Mouse (Mus musculus): ENCODE data around the gene Htr6.

Htr6 gene

GRCm38 (mm10) chr4:139048518-139048917 lies 26.9 kb downstream of the Htr6 start:
- no peak for DNase-seq (ENCODE audit: low read depth, low spot score)

- DNase-seq (ENCODE audit: low read depth, low spot score): no peak
Measured at GRCm38 (mm10) chr4:139046354-139046753, 29.0 kb downstream of the Htr6 start.

GRCm38 (mm10) chr4:139044566-139044965 lies 30.8 kb downstream of the Htr6 start:
- peak; percentile 54 for DNase-seq (ENCODE audit: low read depth, low spot score)

DNA sequence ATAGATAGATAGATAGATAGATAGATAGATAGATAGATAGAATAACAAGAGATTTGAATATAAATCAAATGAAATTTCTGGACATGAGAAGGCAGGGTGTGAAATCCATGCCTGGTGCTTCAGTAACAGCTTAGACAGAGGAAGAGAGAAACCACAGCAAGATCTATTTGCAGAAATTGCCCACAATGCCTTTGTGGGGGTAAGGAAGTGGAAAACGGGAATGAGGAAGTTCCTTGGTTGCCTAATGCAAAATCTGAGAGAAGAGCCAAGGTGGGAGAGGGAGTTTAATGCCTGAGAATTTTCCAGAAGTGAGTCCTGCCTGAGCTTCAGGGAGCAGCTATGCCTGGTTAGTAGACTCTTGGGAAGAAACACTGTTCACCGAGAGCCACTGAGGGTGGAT lies 31.8 kb downstream of the Htr6 start:
- no peak for DNase-seq (ENCODE audit: low read depth, low spot score)

GRCm38 (mm10) chr4:139042611-139043010 lies 32.8 kb downstream of the Htr6 start:
- DNase-seq (ENCODE audit: low read depth, low spot score): no peak

DNA sequence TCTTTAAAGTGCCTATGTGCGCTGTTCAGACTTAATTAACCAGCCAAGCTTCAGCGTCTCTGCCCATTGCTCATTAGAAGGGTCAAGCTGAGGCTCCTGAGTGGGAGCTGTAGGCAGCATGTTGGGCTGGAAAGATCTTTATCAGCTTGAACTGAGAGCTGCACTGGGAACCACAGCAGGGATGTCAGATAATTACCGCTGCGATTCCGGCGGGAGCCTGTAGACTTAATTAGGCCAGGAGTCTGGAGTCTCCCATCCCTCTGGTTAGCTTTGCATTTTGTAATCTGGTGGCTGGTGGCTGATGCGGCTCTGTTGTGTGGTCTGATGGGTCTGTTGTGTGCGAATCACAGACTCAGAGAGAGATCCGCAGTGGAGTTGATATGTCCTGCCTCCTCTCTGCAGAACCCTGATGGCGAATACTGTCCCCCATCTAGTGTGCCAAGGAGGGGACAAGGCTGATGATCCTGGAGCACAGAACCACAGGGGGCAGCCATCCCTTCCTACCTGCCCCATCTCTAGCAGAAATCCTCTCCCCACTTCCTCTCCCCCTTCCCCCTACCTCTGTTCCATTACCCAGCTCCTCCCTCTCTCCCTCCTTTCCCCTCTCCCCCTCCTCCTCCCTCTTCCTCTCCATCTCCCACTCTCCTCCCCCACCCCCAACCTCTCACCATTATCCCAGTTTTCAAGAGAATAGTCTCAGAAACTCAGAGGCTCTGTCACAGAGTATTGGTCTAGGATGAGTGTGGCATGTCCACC lies 35.1 kb downstream of the Htr6 start:
- DNase-seq (ENCODE audit: low read depth, low spot score): no peak

GRCm38 (mm10) chr4:139037795-139038607 lies 37.4 kb downstream of the Htr6 start:
- DNase-seq (ENCODE audit: low read depth, low spot score): no peak

GRCm38 (mm10) chr4:139035799-139036198 lies 39.6 kb downstream of the Htr6 start:
- no peak for DNase-seq (ENCODE audit: low read depth, low spot score)

- DNase-seq (ENCODE audit: low read depth, low spot score): no peak
Measured at GRCm38 (mm10) chr4:139034942-139035341, 40.4 kb downstream of the Htr6 start.

DNA sequence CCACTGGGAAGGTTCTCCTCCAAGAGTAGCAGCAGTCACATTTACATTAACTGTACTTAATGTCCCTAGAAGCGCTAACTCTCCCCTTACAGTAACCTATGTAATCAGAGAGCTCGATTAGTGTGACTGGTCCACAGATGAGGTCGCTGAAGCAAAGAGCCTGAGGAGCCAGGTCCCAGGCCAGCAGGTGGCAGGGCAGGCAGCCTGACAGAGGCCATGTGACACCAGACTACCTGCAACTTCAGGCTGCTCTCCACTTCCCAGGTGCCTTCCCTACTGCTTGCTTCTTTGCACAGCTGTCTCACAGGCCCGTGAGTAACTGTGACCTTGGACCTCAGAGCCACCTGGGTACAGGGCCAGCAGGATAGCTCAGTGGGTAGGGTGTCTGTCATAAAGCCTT lies 40.8 kb downstream of the Htr6 start:
- no peak for DNase-seq (ENCODE audit: low read depth, low spot score)

DNA sequence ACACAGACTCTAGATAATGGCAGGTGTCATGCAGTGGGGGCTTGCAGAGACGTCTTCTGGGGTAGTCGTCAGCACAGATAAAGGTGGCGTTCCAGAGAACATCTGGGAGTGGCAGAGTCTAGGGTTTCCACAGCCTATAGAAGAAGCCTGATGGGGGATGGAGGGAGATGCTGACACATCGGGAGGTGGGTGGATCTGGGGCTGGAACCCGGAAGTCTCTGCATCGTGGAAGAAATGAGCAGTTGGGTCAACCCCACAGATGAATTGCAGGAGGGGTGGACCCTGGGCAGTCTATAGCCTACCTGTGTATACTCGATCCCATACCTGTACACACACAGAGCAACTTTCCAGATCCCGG lies 41.4 kb downstream of the Htr6 start:
- no peak for DNase-seq (ENCODE audit: low read depth, low spot score)

DNA sequence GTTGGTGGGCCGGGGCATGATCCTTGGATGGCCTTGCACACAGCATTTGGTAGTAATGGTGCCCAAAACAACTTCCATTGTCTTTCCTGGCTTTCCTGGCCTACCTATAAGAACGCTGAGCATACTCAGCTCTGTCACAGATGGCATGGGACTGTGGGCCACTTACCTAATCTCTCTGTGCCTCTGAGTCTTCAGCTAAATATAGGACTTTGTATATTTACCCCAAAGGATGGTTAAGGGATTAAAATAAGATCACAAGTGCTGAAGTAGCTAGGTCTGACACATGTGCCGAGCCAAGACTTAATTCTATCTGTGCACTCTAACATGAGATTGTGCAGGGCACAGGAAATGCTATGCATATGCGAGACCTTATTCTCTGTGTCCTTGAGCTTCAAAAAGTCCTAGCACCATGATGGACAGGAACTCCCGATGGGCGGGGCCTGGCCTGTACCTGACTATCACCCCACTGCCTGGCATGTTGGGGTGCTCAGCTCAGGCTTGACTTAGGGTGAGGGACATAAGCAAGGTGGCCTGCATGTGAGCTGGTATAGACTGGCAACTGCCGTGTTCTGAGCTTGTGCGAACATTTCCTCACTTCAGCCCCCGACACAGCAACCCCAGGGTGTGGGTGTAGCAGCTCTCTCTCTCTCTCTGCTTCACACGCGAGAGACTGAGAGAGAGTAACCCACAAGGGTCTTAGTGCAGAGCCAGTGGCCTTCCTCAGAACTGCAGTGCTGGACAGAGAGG lies 41.9 kb downstream of the Htr6 start:
- no peak for DNase-seq (ENCODE audit: low read depth, low spot score)

DNA sequence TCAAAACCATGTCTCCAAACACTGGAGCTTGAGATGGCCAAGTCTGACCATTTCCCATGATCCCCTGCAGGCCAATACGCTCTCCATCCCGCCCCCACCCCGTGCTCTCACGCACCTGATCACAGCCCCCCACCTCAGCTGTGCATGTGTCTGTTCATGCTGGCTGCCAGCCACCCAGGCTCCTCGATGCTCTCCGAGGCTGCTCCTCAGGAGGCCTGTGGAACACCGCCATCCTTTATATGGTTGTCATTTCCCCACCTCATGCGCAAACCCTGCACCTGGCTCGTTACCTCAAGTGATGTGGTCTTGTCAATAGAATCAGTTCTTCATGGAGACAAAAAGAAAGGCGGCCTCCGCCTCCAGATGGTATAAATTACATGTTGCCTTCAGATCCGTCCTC lies 42.8 kb downstream of the Htr6 start:
- DNase-seq (ENCODE audit: low read depth, low spot score): no peak

- no peak for DNase-seq (ENCODE audit: low read depth, low spot score)
Measured at GRCm38 (mm10) chr4:139030675-139031074, 44.7 kb downstream of the Htr6 start.

DNA sequence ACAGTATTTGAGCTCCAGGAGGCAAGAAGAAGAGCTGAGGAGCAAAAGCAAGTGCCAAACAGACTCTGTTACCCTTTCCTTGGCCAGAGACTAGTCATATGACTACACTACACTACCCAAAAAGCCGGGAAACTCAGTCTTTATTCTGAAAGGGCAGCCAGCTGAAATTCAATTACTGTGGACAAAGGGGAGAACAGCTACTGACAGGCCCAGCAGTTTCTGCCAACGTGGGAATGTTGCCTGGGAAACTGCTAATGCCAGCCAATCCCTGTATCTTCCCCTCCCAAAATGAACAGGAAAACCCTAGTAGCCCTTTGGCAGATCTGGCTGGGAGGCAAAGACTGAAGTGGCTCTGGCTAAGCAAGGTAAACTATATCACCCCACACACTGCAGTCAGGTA lies 51.0 kb downstream of the Htr6 start:
- no peak for DNase-seq (ENCODE audit: low read depth, low spot score)

DNA sequence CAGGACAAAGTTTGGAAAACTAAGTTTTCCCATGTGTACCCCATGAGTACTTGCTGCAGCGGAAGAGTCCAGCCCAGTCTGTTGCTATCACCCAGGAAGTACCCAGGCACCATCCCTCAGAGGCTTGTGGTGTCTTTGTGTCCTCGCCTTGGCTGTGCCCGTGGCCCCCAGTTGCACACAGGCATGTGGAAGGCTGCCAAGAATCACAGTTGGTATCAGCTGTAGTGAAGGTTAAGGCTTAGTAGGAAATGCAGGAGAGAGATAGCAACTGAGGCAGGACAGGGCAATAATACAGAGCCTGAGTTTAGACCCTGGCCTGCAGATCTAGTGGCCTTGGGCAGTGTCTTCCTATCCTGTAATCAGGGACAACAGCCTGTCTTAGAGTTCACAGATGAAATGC lies 55.0 kb downstream of the Htr6 start:
- no peak for DNase-seq (ENCODE audit: low read depth, low spot score)

DNA sequence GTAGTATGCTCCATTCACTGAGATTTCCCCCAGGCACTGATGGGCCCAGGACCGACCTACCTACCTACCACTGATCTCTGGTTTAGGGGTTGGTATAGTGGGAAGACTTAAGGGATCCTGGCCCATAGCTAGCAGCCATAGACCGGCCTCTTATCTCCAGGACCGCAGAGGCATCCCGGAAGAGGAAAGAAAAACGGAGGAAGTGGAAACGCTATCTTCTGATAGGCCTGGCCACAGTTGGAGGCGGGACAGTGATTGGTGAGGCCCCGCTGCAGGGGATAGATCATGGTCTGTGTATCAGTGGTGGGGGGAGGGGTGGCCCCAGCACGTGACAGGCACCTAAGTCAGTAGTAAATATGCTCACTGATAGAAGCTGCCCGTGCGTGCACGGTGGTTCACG lies 56.0 kb downstream of the Htr6 start:
- peak; percentile 54 for DNase-seq (ENCODE audit: low read depth, low spot score)

DNA sequence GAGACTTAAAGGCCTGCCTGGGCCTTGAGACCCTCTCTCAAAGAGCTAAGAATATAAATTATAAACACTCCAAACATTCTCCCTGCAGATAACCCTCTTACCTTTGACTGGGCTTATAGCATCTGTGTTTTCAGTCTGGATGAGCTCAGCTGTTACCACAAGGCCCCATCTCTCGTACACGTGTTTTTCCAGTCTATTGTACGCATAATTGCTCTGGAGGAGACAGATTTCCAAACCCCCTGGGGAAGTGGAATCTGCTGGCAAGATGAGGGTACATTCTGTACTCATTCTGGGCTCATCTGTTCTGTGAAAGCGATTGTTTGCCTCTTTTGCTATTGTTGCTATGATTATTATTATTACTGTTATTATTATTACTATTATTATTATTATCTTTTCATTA lies 56.4 kb downstream of the Htr6 start:
- no peak for DNase-seq (ENCODE audit: low read depth, low spot score)

GRCm38 (mm10) chr4:139018388-139018787 lies 57.0 kb downstream of the Htr6 start:
- DNase-seq (ENCODE audit: low read depth, low spot score): no peak

DNA sequence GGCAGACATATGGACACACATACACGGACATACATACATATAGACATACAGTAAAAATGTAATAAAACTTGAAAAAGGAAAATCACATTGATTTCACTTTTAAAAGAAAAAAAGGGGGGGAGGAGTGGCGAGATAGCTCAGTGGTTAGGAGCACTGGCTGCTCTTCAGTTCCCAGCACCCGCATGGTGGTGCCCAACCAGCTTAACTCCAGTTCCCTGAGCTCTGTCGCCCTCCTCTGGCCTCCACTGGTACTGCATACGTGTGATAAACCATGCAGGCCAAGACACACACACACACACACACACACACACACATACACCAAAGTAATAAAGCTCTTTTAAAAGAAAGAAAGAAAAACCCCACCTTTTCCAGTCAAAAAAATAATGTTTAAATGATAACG lies 60.6 kb downstream of the Htr6 start:
- DNase-seq (ENCODE audit: low read depth, low spot score): peak; percentile 67

DNA sequence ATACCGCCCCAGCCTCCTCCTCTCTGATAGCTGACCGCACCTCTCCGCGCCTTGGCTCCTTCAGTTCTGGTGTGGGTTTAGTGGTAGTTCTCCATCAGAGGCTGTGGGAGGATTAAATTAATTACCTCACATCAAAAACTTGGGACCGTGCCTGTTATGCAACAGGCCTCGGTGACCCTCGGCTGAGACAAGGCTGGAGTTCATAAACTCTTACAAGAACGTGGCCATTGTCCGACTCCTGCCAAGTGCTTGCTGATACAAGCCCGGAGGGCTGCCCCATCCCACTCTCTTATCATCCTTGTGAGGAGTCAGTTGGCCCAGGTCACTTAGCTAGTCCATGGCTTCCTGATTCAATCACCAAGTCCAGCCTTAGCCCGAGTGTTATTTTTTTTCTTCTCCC lies 62.1 kb downstream of the Htr6 start:
- no peak for DNase-seq (ENCODE audit: low read depth, low spot score)

- DNase-seq (ENCODE audit: low read depth, low spot score): no peak
Measured at GRCm38 (mm10) chr4:139011201-139011702, 64.1 kb downstream of the Htr6 start.
